Mouse (Mus musculus): ENCODE measurements around the gene Vegfb. TPM values are rescaled to one million over a fixed set of nuclear protein-coding genes. Genes with fewer than 3 reads are reported as not detected.

Vegfb gene
- total RNA-seq, 2 experiments from 2014 or later, result 438 to 444 TPM

DNA sequence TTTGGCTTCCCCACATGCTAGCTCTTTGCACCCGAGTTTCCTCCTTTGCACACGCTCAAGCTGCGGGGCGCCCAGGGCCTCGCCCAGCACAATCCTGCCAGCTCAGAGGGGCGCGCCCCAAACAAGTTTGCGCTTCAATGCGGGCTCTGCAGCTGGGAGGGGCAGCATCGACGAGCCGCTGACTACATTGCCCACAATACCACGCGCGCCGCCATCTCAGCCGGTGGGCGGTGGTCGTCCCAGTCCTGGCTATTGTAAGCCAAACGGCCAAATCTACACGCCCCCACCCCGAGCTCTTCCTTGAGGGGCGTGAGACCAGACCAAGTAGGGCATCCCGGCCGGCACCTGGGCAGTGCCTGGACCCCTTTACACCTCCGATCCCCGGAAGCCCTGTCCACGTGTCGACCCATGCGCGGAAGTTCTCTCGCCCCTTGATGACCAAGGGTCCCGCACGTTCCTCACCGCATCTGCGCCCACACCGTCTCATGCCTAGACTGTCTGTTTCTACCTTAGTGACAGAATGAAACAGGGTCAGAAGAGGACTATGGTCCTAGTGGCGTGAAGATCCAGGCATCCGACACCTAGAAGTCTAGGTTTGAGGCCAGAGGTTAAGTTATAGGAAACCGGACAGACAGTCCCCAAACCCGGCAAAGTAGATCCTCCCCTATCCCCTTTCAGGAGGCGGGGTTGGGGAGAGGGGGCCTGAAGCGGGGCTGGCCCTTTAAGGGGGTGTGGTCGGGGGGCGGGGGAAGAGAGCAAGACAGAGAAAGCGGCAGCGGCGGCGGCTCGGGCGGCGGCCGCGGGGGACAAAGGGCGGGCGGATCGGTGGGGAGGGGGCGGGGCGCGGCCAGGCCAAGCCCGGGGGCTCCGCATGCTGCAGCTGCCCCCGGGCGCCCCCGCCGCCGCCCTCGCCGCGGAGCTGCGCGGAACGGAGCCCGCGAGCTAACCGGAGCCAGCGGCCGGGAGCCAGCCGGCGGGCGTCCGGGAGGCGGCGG is 12.9 kb downstream of the Vegfb start, which contains the start of gene Ppp1r14b:
Gene Ppp1r14b (plus strand): TSS at position 758 of the 995 bp plus-strand sequence.
- intact Hi-C loops (cut with DNase I), result loop anchor here (5.0 kb wide), 1 partner anchor 48 kb away; no protein-coding TSS in a partner anchor
- DNase-seq, result peak; percentile 75 to 84

DNA sequence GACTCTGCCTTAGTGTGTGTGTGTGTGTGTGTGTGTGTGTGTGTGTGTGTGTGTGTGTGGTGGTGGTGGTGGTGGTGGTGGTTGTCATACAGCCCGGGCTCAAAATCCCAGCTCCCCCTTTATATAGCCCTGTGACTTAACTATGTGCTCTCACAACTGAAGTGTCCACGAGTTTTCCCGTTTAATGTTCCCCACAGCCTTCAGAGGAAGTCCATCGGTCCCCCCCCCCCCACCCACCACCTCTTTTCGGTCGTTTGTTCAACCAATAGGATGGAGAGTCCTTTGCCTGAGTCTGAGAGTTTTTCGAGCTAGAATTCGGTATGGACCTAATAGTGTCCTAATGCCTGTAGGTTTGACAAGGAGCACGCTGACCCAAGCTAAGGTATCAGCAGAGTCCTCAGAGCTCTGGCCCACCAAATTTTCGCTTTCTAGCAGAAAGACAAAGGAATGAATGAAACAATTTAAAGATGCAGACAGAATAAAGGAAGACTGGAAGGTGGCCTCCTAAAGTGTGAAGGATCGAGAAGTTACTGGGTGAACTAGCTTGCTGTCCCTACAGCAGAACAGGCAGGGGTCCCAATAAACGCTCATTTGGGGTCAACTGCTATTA is 13.8 kb downstream of the Vegfb start:
- intact Hi-C loops (cut with DNase I), result no loop called here
- DNase-seq, result no peak

GRCm38 (mm10) chr19:6972247-6972917 is 15.1 kb downstream of the Vegfb start:
- intact Hi-C loops (cut with DNase I), result no loop called here

DNA sequence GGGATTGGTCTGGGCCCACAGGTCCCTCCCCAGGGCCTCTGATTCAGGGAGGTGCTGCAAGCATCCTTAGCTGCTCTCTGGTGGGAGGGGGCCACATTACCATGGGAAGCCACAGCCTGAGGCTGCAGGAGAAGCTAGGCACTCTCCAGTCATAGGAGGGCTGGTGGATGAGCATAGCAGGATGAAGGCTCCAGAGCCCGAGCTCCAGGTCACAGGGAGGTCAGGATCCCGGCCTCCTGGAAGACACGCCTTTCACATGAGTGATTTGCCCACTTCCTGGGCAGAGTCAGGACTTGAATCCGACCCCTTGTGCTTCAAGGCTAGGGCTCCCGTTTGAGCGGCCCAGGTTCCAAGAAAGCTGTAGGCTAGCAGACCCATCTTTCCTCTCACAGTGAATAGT is 15.8 kb downstream of the Vegfb start:
- intact Hi-C loops (cut with DNase I), result no loop called here
- no peak for DNase-seq

More at GRCm38 (mm10) chr19:6972247-6972917, 15.1 kb downstream of the Vegfb start:
- DNase-seq, result no peak

DNA sequence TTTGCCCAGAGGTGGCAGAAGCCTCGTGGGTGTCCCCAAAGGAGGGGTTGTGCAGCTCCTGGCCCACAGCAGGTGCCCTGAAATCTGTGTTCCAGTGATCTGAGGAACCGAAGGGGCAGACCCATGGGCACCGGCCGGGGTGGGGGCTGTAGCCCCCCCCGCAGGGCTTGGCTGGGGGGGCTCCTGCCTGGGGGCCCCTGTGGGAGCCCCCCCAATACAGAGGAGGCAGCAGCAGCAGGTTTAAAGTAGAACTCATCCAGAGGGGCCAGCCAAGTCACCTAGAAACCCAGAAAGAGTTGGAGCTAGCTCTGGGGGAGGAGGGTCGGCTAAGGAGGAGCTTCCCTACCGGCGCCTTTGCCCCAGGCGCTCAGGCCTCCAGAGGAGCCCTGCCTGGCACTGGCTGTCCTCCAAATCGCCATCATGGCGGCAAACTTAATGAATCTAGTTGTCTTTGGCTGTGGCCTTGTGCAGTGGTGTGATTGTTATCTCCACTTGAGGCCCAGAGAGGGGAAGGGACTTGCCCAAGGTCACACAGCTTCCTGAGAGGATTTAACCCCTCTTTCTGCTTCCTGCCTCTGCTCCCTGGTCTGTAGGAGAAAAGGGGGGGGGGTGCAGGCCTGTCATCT is 16.9 kb downstream of the Vegfb start:
- DNase-seq, result no peak
- intact Hi-C loops (cut with DNase I), result no loop called here

- intact Hi-C loops (cut with DNase I), result loop anchor here (1.0 kb wide), 2 partner anchors 17 to 46 kb away; no protein-coding TSS in a partner anchor
- DNase-seq, result peak; percentile 84 to 85
Measured at GRCm38 (mm10) chr19:6969665-6970381, 17.6 kb downstream of the Vegfb start.

DNA sequence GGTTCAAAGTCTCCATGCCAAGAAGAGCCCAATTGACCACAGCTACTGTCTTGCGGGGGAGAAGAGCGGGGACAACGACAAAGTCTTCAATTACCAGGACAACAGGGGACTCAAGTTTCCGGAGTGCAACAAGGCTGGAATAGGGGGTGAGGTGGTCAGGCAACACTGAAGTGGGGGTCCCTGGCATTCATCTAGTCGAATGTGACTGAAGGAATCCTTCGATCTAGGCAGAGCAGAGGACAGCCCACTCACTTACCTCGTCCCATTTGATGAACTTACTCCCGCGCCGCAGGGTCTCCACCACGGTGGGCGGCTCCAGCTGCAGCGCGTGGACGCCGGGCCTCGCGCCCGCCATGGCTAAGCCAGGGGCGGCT is 18.2 kb downstream of the Vegfb start:
- intact Hi-C loops (cut with DNase I), result loop anchor here (1.0 kb wide), 2 partner anchors 16 to 45 kb away; no protein-coding TSS in a partner anchor
- DNase-seq, result no peak

DNA sequence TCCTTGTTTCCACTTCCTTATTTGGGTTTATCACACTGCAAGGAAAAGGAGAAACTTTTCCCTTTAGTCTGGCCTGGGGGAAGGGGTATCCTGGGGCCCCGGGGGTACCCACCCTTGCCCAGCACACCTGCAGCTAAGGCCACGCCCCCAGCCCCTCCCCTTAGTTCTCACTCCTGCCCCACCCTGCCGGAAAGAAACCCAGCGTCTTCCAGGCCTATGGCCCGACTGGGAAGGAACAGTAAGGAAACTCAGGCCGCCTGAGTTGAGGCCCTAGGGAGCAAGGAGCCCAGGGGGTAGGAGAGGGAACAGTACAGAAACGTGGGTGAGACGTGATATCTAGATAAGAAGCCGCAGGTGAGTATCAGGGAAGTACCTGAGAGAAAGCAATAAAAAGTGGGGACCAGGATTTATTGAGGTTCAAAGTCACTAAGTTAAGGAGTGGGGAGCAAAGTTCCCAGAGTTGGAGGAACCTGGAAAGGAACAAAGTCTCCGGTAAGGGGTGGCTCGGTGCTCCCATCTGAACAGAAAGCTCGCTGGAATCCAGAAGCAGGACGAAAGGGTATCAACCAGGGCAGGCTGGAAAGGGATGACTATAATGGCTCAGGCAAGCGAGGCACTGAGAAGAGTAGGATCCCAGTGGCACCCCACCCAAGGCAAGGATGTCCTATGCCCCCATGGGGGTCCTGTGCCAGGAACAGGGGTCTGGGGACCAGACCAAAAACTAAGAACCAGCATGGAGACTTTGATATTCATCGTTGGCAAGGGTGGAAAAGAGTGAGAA is 18.8 kb downstream of the Vegfb start:
- intact Hi-C loops (cut with DNase I), result loop anchor here (1.0 kb wide), 2 partner anchors 15 to 44 kb away; no protein-coding TSS in a partner anchor
- DNase-seq, result no peak

DNA sequence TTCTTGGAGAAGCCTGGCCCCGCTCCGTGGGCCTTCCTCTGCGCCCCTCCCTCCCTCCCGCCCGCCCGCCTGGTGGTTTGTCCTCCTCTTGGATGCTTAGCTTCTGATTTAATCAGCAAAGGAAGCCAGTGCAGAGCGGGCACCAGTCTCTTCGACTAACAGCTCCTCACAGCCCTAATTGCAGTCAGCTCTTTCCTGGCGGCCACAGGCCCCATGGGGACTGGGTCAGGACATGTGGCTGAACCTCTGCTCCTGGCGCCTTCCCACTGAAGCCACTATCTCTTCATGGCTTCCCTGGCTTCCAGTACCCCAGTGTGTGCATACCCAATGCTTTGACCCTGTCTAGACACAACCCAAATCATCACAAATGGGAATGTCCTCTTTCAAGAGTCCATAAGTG is 31.0 kb downstream of the Vegfb start:
- DNase-seq, result no peak
- intact Hi-C loops (cut with DNase I), result no loop called here

DNA sequence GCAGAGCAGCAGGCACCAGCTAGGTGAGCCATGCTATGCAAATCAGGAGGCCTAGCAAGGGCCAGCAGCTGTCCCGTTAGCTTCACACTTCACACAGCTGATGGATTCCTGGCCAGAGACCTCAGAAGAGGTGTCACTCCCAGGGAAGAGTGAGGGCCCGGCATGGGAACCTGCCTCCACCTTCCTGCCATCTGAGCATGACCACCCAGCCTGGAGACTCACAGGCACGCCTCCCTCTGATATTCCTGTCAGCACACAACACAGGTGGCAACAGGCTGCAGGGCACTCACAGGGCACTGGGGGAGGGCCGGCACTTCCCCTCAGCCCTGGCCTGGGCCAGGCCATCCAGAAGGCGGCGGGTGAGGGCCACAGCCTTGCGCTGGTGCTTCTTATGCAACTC is 32.0 kb downstream of the Vegfb start:
- intact Hi-C loops (cut with DNase I), result no loop called here
- no peak for DNase-seq

DNA sequence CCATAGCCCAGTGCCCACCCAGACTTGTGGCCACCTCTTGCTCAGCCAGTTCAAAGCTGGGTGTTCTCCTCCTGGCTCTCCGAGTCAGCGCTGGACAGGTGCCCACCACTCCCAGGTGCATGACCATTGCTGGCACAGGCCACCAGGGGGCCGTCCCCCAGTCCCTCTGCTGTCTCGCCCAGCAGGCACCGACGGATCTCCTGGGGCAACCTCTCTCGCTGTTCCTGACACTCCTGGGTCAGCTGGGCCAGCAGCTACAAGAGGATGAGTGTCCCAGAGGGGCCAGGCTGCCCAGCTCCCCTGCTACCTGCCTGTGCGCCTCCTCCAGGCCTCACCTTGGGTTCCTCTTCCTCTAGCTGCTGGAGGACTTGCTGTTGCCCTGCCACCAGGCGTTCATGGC is 33.4 kb downstream of the Vegfb start:
- DNase-seq, result no peak
- intact Hi-C loops (cut with DNase I), result no loop called here

DNA sequence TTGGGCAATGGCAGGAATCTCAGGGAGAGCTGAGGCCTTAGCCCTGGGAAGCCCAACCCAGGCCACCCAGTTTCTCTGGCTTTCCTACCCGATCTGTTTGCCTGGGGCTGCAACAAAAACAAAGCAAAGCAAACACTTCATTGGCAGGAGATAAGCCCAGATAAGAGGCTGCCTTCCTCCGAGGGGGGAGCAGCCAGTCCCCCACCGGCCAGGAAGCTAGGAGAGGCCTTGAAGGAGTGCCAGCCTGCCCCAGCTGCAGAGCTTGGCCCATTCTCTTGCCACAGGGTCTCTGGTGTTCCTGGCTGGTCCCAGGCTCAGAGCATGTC is 34.8 kb downstream of the Vegfb start:
- intact Hi-C loops (cut with DNase I), result loop anchor here (1.0 kb wide), 1 partner anchor 17 kb away; no protein-coding TSS in a partner anchor
- DNase-seq, result peak; percentile 56 to 60

DNA sequence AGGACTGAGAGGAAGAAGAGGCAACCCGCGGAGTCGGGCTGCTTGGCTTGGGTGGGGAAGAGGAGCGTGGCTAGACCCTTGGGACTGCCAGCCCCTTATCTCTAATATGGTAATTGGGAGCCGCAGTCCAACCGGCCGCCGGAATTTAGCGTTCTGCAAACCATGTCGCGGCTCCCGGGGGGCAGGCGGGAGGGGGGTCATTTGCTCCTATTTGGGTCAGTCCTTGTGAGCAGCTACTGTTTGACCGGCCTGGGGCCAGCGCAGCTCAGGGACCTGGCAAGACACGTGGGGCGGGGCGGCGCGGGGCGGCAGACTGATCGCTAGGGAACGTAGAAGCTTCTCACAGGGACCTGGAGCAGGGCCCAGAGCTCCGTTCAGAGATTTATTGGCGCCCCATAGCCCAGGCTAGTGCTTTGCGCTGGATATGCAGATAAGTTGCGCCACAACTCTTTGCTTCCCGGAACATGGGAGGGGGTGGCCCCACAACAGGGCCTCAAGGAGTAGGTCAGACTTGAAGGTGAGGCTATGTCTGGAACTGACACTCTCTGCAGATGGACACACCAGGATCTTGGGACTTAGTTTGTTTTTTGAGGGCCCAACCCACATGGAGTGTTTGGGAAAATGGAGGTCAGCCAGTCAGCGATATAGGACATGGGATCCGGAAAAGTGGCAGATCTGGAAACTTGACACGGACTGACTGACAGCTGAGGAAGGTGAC is 35.3 kb downstream of the Vegfb start:
- intact Hi-C loops (cut with DNase I), result no loop called here
- DNase-seq, result peak; percentile 84 to 86

DNA sequence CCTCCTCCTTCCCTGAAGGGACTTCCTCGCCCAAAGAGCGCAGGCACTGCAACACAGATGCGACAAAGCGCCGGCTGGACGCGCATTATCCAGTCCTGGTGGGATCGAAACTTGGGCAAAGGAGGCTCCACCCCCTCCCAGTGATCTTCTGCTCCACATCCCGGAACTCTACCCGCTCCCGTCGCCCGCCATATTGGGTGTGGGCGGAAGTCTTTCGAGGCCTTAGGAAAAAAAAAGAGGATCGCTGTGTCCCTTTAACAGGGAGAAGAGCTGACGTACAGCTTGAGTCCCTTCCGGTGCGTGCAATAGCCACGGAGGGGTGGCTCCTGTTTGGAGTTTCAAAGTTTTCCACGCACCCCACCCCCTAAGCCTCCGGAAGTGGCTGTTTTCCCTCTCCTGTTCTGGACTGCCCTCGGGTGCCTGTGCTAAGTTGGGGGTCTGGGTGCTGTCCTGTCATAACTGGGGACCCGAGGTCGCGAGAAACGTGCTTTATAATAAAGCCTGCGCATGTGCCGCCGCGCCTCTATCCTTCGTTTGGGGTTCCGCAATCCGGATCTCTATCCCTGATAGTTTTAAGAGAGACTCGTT is 36.0 kb downstream of the Vegfb start:
- intact Hi-C loops (cut with DNase I), result no loop called here

DNA sequence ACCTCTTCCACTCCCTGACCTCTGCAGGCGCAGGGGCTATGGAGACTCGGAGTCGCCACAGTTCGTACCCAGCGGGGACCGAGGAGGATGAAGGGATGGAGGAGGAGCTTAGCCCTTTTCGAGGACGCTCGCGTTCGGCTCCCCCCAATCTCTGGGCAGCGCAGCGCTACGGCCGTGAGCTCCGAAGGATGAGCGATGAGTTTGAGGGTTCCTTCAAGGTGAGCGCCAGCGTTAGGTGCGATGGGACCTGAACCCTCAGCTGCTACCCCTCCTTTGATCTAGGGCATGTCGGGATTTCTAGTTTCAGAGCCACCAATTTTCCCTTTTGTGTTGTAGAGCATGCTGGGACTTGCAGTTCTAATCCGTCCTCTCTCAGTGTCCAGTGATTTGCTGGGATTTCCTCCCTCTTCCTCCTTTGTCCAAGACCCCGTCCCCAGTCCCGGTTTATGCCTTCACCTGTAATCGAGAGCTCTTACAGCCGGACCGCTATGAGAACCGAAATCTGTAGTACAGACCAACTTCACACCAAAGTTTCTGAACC is 36.8 kb downstream of the Vegfb start:
- DNase-seq, result peak; percentile 52 to 65
- intact Hi-C loops (cut with DNase I), result loop anchor here (1.0 kb wide), 1 partner anchor 8 kb away; the partner anchor contains the start of gene Gpr137

More for the DNA sequence above, 36.0 kb downstream of the Vegfb start:
- DNase-seq, result peak; percentile 94

DNA sequence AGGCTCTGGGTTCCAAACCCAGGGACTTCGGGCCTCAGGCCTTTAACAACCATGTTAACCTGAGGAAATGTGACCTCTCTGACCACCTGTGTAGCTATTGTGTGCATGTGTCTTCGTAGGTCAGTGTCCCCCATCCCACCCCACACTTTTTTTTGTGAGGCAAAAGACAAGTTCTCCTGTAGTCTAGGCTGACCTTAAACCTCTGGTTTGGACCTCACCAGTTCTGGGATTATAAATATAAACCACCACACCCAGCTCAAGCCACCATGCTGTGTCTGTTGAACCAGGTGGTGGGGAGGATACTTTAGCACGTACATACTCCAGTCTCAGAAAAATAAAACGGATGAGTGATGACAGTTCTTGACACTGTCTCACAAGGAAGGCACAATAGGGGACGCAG is 37.5 kb downstream of the Vegfb start:
- intact Hi-C loops (cut with DNase I), result loop anchor here (1.0 kb wide), 1 partner anchor 8 kb away; the partner anchor contains the start of gene Gpr137
- DNase-seq, result no peak

DNA sequence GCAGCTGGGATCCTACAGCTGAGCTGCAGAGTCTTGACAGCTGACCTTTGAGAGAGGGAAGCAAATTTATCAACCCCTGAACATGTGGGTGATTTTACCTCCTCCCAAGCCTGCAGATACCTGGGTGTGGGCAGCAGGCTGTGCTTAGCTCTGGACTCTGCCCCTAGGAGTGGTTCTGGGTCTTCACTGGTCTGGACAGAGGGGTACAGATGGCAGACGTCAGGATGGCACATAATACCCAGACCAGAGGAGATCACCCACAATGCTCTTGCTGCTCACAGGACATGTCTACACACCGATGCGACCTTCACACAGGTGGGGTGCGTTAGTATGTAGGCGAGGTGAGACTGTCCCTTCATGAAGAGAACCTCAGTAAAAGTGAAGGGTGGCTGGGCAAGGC is 37.9 kb downstream of the Vegfb start:
- DNase-seq, result no peak
- intact Hi-C loops (cut with DNase I), result no loop called here

DNA sequence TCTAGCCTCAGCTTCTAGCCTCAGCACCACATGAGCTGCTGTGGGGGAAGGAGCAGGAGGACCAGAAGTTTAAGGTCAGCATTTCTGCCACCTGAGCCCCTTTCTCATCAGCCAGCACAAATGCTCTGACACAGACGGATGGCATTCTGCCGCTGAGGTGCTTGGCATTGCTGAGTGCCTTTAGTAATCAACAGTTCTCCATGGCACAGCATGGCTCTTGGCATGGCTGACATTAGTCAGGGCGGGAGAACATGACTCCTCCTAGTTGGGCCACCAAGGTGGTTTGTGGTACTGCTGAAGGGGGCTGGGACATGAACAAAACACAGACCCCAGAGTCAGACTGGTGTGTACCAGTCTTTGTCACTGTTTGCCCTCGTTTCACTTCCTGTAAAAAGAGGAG is 39.3 kb downstream of the Vegfb start:
- intact Hi-C loops (cut with DNase I), result no loop called here
- DNase-seq, result no peak
